ENCODE assay signal across 8 mouse cellular contexts in genomic region chr7:6776314-6777059, GRCm38 (mm10). TPM values are rescaled to one million over a fixed set of nuclear protein-coding genes. Genes with fewer than 3 reads are reported as not detected.
DNase-seq lines count a peak whose midpoint lies in the region; ATAC-seq and TF ChIP-seq lines count a peak whose summit lies in the region.
"Had no signal": no experiment of that assay in that cellular context is flagged by ENCODE, and none has a peak within 500 bp of the region (broad histone marks: within the 10 kb centered on the region; RNA-seq: fewer than 3 reads in every experiment).

No protein-coding gene starts in this region.

- no peak for TF ChIP-seq CTCF in midbrain, postnatal 0 days (IDR thresholded peaks at IDR 0.05)

- no peak overlapping the region for H3K4me2 ChIP-seq in midbrain, postnatal 0 days (ENCODE audit: low read depth, low read length, poor library complexity, severe bottlenecking)
- H3K4me2 ChIP-seq in midbrain, embryonic 13.5 days (replicated peaks) = no peak overlapping the region
- H3K4me2 ChIP-seq in midbrain, embryonic 16.5 days (ENCODE audit: low read length) = no peak overlapping the region

- no peak for ATAC-seq in midbrain, postnatal 0 days (ENCODE audit: low FRiP score)
- no peak for ATAC-seq in midbrain, embryonic 13.5 days
- peak; percentile 97 for ATAC-seq in frontal cortex, adult (ENCODE audit: low TSS enrichment)
- ATAC-seq in midbrain, embryonic 16.5 days = no peak

- H3K27ac ChIP-seq in midbrain, postnatal 0 days (ENCODE audit: low read depth, low read length) = peak overlapping the region; percentile 19; the same call in 1 of the 2 replicates
- no peak overlapping the region for H3K27ac ChIP-seq in midbrain, embryonic 13.5 days
- H3K27ac ChIP-seq in midbrain, embryonic 16.5 days (ENCODE audit: low read length) = no peak overlapping the region

- no peak overlapping the region for H3K9ac ChIP-seq in midbrain, postnatal 0 days (replicated peaks; ENCODE audit: low read length, poor library complexity, severe bottlenecking)
- no peak overlapping the region for H3K9ac ChIP-seq in midbrain, embryonic 13.5 days (replicated peaks)
- no peak overlapping the region for H3K9ac ChIP-seq in midbrain, embryonic 16.5 days (ENCODE audit: low read depth, low read length)

- H3K9me3 ChIP-seq in midbrain, postnatal 0 days (ENCODE audit: low read length) = no peaks in the 10 kb centered on the region
- H3K9me3 ChIP-seq in midbrain, embryonic 13.5 days = no peaks in the 10 kb centered on the region
- no peaks in the 10 kb centered on the region for H3K9me3 ChIP-seq in midbrain, embryonic 16.5 days (replicated peaks; ENCODE audit: control insufficient read depth, low read length, poor library complexity, severe bottlenecking)

- peak; percentile 22 for DNase-seq in midbrain, postnatal 0 days (ENCODE audit: low spot score)
- peak; percentile 5 to 80 for DNase-seq in left cerebral cortex, adult 8-10 months (ENCODE audit: low spot score in 2 of 2)
- DNase-seq in telencephalon, adult 2 months (ENCODE audit: low read depth, low spot score) = peak; percentile 92
- no peak for DNase-seq in thymus, postnatal 14 days

- 0 out of 2 replicates have a peak, but pooled peaks cover 4% of the 10 kb centered on the region for H3K4me1 ChIP-seq in midbrain, postnatal 0 days (ENCODE audit: insufficient read depth, low read length)
- peaks cover 13% of the 10 kb centered on the region for H3K4me1 ChIP-seq in midbrain, embryonic 13.5 days (replicated peaks)
- peaks cover 6% of the 10 kb centered on the region for H3K4me1 ChIP-seq in midbrain, embryonic 16.5 days (ENCODE audit: control insufficient read depth, insufficient read depth, low read length)

- H3K4me3 ChIP-seq in midbrain, postnatal 0 days (ENCODE audit: low read depth, low read length) = no peak overlapping the region
- H3K4me3 ChIP-seq in midbrain, embryonic 13.5 days (replicated peaks) = no peak overlapping the region
- no peak overlapping the region for H3K4me3 ChIP-seq in midbrain, embryonic 16.5 days (ENCODE audit: low read depth, low read length)

- no peaks in the 10 kb centered on the region for H3K27me3 ChIP-seq in midbrain, postnatal 0 days (ENCODE audit: insufficient read depth, low read length)
- H3K27me3 ChIP-seq in midbrain, embryonic 13.5 days = no peaks in the 10 kb centered on the region
- H3K27me3 ChIP-seq in midbrain, embryonic 16.5 days (ENCODE audit: control insufficient read depth, insufficient read depth, low read depth, low read length) = no peaks in the 10 kb centered on the region

- no peaks in the 10 kb centered on the region for H3K36me3 ChIP-seq in midbrain, postnatal 0 days (ENCODE audit: insufficient read depth, low read length)
- no peaks in the 10 kb centered on the region for H3K36me3 ChIP-seq in midbrain, embryonic 13.5 days
- H3K36me3 ChIP-seq in midbrain, embryonic 16.5 days (ENCODE audit: control insufficient read depth, insufficient read depth, low read length) = no peaks in the 10 kb centered on the region

- 91% methylated on average over 10 of the region's 10 CpGs for WGBS in midbrain, postnatal 0 days
- 92% methylated on average over 10 of the region's 10 CpGs for WGBS in midbrain, embryonic 13.5 days
- WGBS in midbrain, embryonic 16.5 days = 88% methylated on average over 10 of the region's 10 CpGs

RNA-seq across cellular contexts. Expression of gene Usp29, which starts 46.1 kb away (rescaled TPM):
- 101 and 117 TPM in 2 replicates for total RNA-seq in midbrain, postnatal 0 days (2014; rRNA removed)
- polyA plus RNA-seq in midbrain, postnatal 0 days (2015; fragmentation: Nextera tagmentation; extraction: Ambion mirVana) = 33.2 and 43.3 TPM in 2 replicates
- 31.1 and 35.2 TPM in 2 replicates for polyA plus RNA-seq in midbrain, embryonic 13.5 days (2015; fragmentation: Nextera tagmentation; extraction: Ambion mirVana)
- total RNA-seq in left cerebral cortex, adult 8-10 months (2022) = 10 to 100 TPM; 45.1 to 54.2 (median 45.9) TPM
- polyA plus RNA-seq in midbrain, embryonic 16.5 days (2015; fragmentation: Nextera tagmentation; extraction: Ambion mirVana) = 35.8 and 39.8 TPM in 2 replicates
- polyA plus RNA-seq: spleen, adult 2 months had no signal

RNA-seq across cellular contexts. Expression of gene Peg3, which starts 46.3 kb away (rescaled TPM):
- 150 and 171 TPM in 2 replicates for total RNA-seq in midbrain, postnatal 0 days (2014; rRNA removed)
- 74.5 and 92.9 TPM in 2 replicates for polyA plus RNA-seq in midbrain, postnatal 0 days (2015; fragmentation: Nextera tagmentation; extraction: Ambion mirVana)
- polyA plus RNA-seq in midbrain, embryonic 13.5 days (2015; fragmentation: Nextera tagmentation; extraction: Ambion mirVana) = 82.9 and 87.2 TPM in 2 replicates
- 100 to 1,000 TPM; 200 to 223 (median 214) TPM for total RNA-seq in left cerebral cortex, adult 8-10 months (2022)
- polyA plus RNA-seq in midbrain, embryonic 16.5 days (2015; fragmentation: Nextera tagmentation; extraction: Ambion mirVana) = 103 and 117 TPM in 2 replicates
